Mouse (Mus musculus): Measurements from ENCODE around the gene Xpa. TPM values are rescaled to one million over a fixed set of nuclear protein-coding genes. Genes with fewer than 3 reads are reported as not detected.

Gene Xpa
- total RNA-seq, 2 experiments from 2014 or later = 11.9 to 16.3 TPM

GRCm38 (mm10) chr4:46151903-46152544 lies 44.1 kb downstream of the Xpa start:
- no peak for DNase-seq (ENCODE audit: low spot score in 2 of 2)

GRCm38 (mm10) chr4:46146881-46147280 lies 49.2 kb downstream of the Xpa start:
- DNase-seq (ENCODE audit: low spot score in 2 of 2) = peak in 1 of 2 experiments; percentile 60

GRCm38 (mm10) chr4:46144323-46144722 lies 51.8 kb downstream of the Xpa start:
- no peak for DNase-seq (ENCODE audit: low spot score in 2 of 2)

- peak; percentile 86 to 94 for DNase-seq (ENCODE audit: low spot score in 2 of 2)
Measured at GRCm38 (mm10) chr4:46138287-46139222, 57.6 kb downstream of the Xpa start, which contains the start of the genes Ncbp1 and Tstd2. Gene Ncbp1, plus strand, starts transcription at chr4:46138613. Gene Tstd2, minus strand, starts transcription at chr4:46138694.

- DNase-seq (ENCODE audit: low spot score in 2 of 2) = no peak
Measured at GRCm38 (mm10) chr4:46137629-46138286, 58.4 kb downstream of the Xpa start.

GRCm38 (mm10) chr4:46131791-46132190 lies 64.3 kb downstream of the Xpa start:
- DNase-seq (ENCODE audit: low spot score in 2 of 2) = no peak

GRCm38 (mm10) chr4:46130221-46130620 lies 65.9 kb downstream of the Xpa start:
- peak in 1 of 2 experiments; percentile 55 for DNase-seq (ENCODE audit: low spot score in 2 of 2)

- DNase-seq (ENCODE audit: low spot score in 2 of 2) = no peak
Measured at GRCm38 (mm10) chr4:46129311-46130004, 66.7 kb downstream of the Xpa start.

GRCm38 (mm10) chr4:46126541-46126940 lies 69.6 kb downstream of the Xpa start:
- DNase-seq (ENCODE audit: low spot score in 2 of 2) = peak; percentile 62 to 89

GRCm38 (mm10) chr4:46123358-46123757 lies 72.8 kb downstream of the Xpa start:
- no peak for DNase-seq (ENCODE audit: low spot score in 2 of 2)

- no peak for DNase-seq (ENCODE audit: low spot score in 2 of 2)
Measured at GRCm38 (mm10) chr4:46120767-46121166, 75.3 kb downstream of the Xpa start.

GRCm38 (mm10) chr4:46119514-46120094 lies 76.5 kb downstream of the Xpa start:
- no peak for DNase-seq (ENCODE audit: low spot score in 2 of 2)

GRCm38 (mm10) chr4:46117536-46117935 lies 78.6 kb downstream of the Xpa start:
- DNase-seq (ENCODE audit: low spot score in 2 of 2) = no peak

- DNase-seq (ENCODE audit: low spot score in 2 of 2) = no peak
Measured at GRCm38 (mm10) chr4:46116544-46117175, 79.5 kb downstream of the Xpa start.

- no peak for DNase-seq (ENCODE audit: low spot score in 2 of 2)
Measured at GRCm38 (mm10) chr4:46115308-46115707, 80.8 kb downstream of the Xpa start.

- DNase-seq (ENCODE audit: low spot score in 2 of 2) = no peak
Measured at GRCm38 (mm10) chr4:46111361-46111760, 84.8 kb downstream of the Xpa start.

- no peak for DNase-seq (ENCODE audit: low spot score in 2 of 2)
Measured at GRCm38 (mm10) chr4:46110084-46110483, 86.0 kb downstream of the Xpa start.
